8 mouse cellular contexts compared by ENCODE assay signal in the genomic region with DNA sequence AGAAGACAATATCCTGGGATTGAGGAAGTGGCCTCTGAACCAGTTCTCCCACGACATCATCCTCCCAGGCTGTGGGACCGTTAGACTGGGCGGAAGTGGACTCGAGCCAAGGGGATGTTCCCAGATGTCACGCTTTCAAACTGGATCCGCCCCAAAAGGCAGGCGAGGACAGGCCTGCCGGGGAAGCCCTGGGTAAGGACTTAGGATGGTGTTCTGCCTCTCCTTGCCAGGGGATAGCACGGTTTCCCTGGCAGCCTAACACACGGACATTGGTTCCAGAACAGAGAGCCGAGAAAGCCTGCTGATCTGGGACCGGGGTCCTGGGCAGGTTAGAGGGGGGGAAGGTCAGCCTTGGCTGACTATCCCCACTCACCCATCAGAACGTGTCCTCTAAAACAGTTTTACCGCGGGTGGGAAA. TPM values are rescaled to one million over a fixed set of nuclear protein-coding genes. Genes with fewer than 3 reads are reported as not detected.
DNase-seq lines count a peak whose midpoint lies in the region; ATAC-seq and TF ChIP-seq lines count a peak whose summit lies in the region.

No protein-coding gene starts in this region.

- peak; percentile 86 for TF ChIP-seq EP300 in lung, postnatal 0 days (IDR thresholded peaks at IDR 0.05)

- no peak for TF ChIP-seq CTCF in lung, postnatal 0 days (IDR thresholded peaks at IDR 0.05)
- TF ChIP-seq CTCF in olfactory bulb, adult 2 months (IDR thresholded peaks at IDR 0.05; ENCODE audit: insufficient read depth, low read depth, low read length), result no peak

- H3K4me3 ChIP-seq in hindbrain, embryonic 12.5 days, result peak overlapping the region; percentile 98
- H3K4me3 ChIP-seq in lung, postnatal 0 days (ENCODE audit: low read depth, low read length), result peak overlapping the region; percentile 86
- H3K4me3 ChIP-seq in olfactory bulb, adult 2 months (ENCODE audit: insufficient read depth, low read depth, low read length), result peak overlapping the region; percentile 80

- TF ChIP-seq POLR2A in olfactory bulb, adult 2 months (IDR thresholded peaks at IDR 0.05; ENCODE audit: insufficient read depth, low read depth, low read length), result no peak

- peaks cover 65% of the 10 kb centered on the region for H3K4me1 ChIP-seq in hindbrain, embryonic 12.5 days
- peaks cover 32% of the 10 kb centered on the region for H3K4me1 ChIP-seq in lung, postnatal 0 days (ENCODE audit: insufficient read depth, low read depth, low read length)
- H3K4me1 ChIP-seq in olfactory bulb, adult 2 months (ENCODE audit: control insufficient read depth, insufficient read depth, low read length), result peaks cover 51% of the 10 kb centered on the region

- H3K4me2 ChIP-seq in hindbrain, embryonic 12.5 days (replicated peaks), result peak overlapping the region; percentile 93
- peak overlapping the region; percentile 83 for H3K4me2 ChIP-seq in lung, postnatal 0 days (replicated peaks; ENCODE audit: low read depth, low read length)

- H3K9me3 ChIP-seq in hindbrain, embryonic 12.5 days (replicated peaks), result no peaks in the 10 kb centered on the region
- no peaks in the 10 kb centered on the region for H3K9me3 ChIP-seq in lung, postnatal 0 days (ENCODE audit: low read length)

- under 1% methylated on average over 15 of the region's 15 CpGs for WGBS in hindbrain, embryonic 12.5 days
- 3% methylated on average over 15 of the region's 15 CpGs for WGBS in lung, postnatal 0 days
- WGBS in olfactory bulb, adult 2 months, result under 1% methylated on average over 15 of the region's 15 CpGs

- peaks cover 12% of the 10 kb centered on the region for H3K36me3 ChIP-seq in hindbrain, embryonic 12.5 days
- no peaks in the 10 kb centered on the region for H3K36me3 ChIP-seq in lung, postnatal 0 days (ENCODE audit: insufficient read depth, low read length)

- H3K27me3 ChIP-seq in hindbrain, embryonic 12.5 days, result no peaks in the 10 kb centered on the region
- no peaks in the 10 kb centered on the region for H3K27me3 ChIP-seq in lung, postnatal 0 days (replicated peaks; ENCODE audit: insufficient read depth, low read length)

- H3K27ac ChIP-seq in hindbrain, embryonic 12.5 days, result peak overlapping the region; percentile 99
- peak overlapping the region; percentile 95 for H3K27ac ChIP-seq in lung, postnatal 0 days (ENCODE audit: low read length)
- peak overlapping the region; percentile 43 for H3K27ac ChIP-seq in olfactory bulb, adult 2 months (ENCODE audit: insufficient read depth, low read depth, low read length)

- peak overlapping the region; percentile 100 for H3K9ac ChIP-seq in hindbrain, embryonic 12.5 days
- H3K9ac ChIP-seq in lung, postnatal 0 days (replicated peaks; ENCODE audit: low read depth), result peak overlapping the region; percentile 88

- peak; percentile 98 for DNase-seq in adipocyte (ENCODE audit: low spot score)
- peak; percentile 81 for DNase-seq in cerebellum, adult 9-11 months
- peak; percentile 90 for DNase-seq in gastrocnemius, adult 18-20 months (ENCODE audit: low spot score)
- DNase-seq in layer of hippocampus, postnatal 36 days, result peak; percentile 66 to 74
- peak; percentile 92 for DNase-seq in lung, postnatal 0 days (ENCODE audit: low spot score)

- peak; percentile 2; the same call in 1 of the 2 replicates for ATAC-seq in hindbrain, embryonic 12.5 days (ENCODE audit: low FRiP score)
- peak; percentile 48 for ATAC-seq in lung, postnatal 0 days
- no peak for ATAC-seq in CD4-positive, CD25-positive, alpha-beta regulatory T cell, adult 4 months

RNA-seq across cellular contexts. Expression of gene Soga1, which starts 1.4 kb away (rescaled TPM):
- total RNA-seq in gastrocnemius, adult 18-20 months (2021), result 1 to 10 TPM; 2.7 to 3.9 TPM
- 7.7 and 8.6 TPM in 2 replicates for polyA plus RNA-seq in hindbrain, embryonic 12.5 days (2016; fragmentation: Nextera tagmentation; extraction: Ambion mirVana)
- 10 to 100 TPM; 37.4 to 37.6 TPM for total RNA-seq in layer of hippocampus, postnatal 36 days (2021)
- polyA plus RNA-seq in lung, postnatal 0 days (2015; fragmentation: Nextera tagmentation; extraction: Ambion mirVana), result 2.5 and 3.1 TPM in 2 replicates
- polyA plus RNA-seq in olfactory bulb, adult 2 months (2012; ENCODE audit: insufficient read depth, insufficient read length, low replicate concordance, missing spikeins), result not detected in 2 replicates
- polyA plus RNA-seq in CD4-positive, CD25-positive, alpha-beta regulatory T cell, adult 4 months (2017; shearing (Covaris generic)), result under 1 TPM in 1 of 2 experiments, not detected in 1; 0.16 TPM

RNA-seq across cellular contexts. Expression of gene Tldc2, which starts 9.2 kb away (rescaled TPM):
- total RNA-seq in gastrocnemius, adult 18-20 months (2021), result not detected
- not detected in 2 replicates for polyA plus RNA-seq in hindbrain, embryonic 12.5 days (2016; fragmentation: Nextera tagmentation; extraction: Ambion mirVana)
- not detected for total RNA-seq in layer of hippocampus, postnatal 36 days (2021)
- not detected in 2 replicates for polyA plus RNA-seq in lung, postnatal 0 days (2015; fragmentation: Nextera tagmentation; extraction: Ambion mirVana)
- not detected in 2 replicates for polyA plus RNA-seq in olfactory bulb, adult 2 months (2012; ENCODE audit: insufficient read depth, insufficient read length, low replicate concordance, missing spikeins)
- polyA plus RNA-seq in CD4-positive, CD25-positive, alpha-beta regulatory T cell, adult 4 months (2017; shearing (Covaris generic)), result not detected

RNA-seq across cellular contexts. Expression of gene Samhd1, which starts 57.4 kb away (rescaled TPM):
- 10 to 100 TPM; 15.0 to 18.0 TPM for total RNA-seq in gastrocnemius, adult 18-20 months (2021)
- 17.2 and 20.2 TPM in 2 replicates for polyA plus RNA-seq in hindbrain, embryonic 12.5 days (2016; fragmentation: Nextera tagmentation; extraction: Ambion mirVana)
- 10 to 100 TPM; 15.8 to 16.0 TPM for total RNA-seq in layer of hippocampus, postnatal 36 days (2021)
- polyA plus RNA-seq in lung, postnatal 0 days (2015; fragmentation: Nextera tagmentation; extraction: Ambion mirVana), result 103 and 110 TPM in 2 replicates
- not detected in 2 replicates for polyA plus RNA-seq in olfactory bulb, adult 2 months (2012; ENCODE audit: insufficient read depth, insufficient read length, low replicate concordance, missing spikeins)
- polyA plus RNA-seq in CD4-positive, CD25-positive, alpha-beta regulatory T cell, adult 4 months (2017; shearing (Covaris generic)), result 100 to 1,000 TPM; 611 to 673 TPM

Comparison
In these comparisons a context has a peak if more than half of its experiments do, and no peak if none do; other contexts are left out.
1. H3K27ac ChIP-seq: peak in every context shown above with its lines; median percentile 99 in hindbrain, embryonic 12.5 days; 95 in lung, postnatal 0 days; 43 in olfactory bulb, adult 2 months.